Mouse (Mus musculus): ENCODE data around the gene Paics. TPM values are rescaled to one million over a fixed set of nuclear protein-coding genes. Genes with fewer than 3 reads are reported as not detected.
"Not testable (repeated sequence)": the region's sequence is repeated elsewhere in the genome, so short reads cannot be mapped to it uniquely, and the experiment has no call there.

Paics gene
- total and polyA plus RNA-seq, 3 experiments, result 78.3 to 158 (median 140) TPM

DNA sequence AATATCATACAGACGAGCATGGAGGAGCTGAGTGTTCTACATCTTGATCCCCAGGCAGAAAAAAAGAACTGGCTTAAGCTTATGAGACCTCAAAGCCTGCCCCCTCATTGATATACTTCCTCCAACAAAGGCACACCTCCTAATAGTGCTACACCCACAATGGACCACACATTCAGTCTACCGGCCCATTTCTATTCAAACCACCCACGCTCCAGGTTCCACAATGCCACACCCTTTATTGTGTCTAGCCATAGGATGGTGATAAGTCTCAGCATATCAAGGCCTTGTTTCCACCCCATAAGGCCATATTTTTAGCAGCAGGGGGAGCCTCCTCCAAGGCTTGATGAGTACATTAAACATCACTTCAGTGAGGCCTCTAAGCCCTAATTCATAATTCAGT lies 40.3 kb upstream of the Paics start:
- Histone ChIP-seq H3K27me3 (ENCODE audit: control insufficient read depth, insufficient read depth, low read length) (no peaks in the 10 kb centered on the region), H3K9ac (ENCODE audit: low read depth, low read length) (no peak overlapping the region), H3K36me3 (ENCODE audit: control insufficient read depth, insufficient read depth, low read length) (no peaks in the 10 kb centered on the region), H3K79me2 (replicated peaks; ENCODE audit: control insufficient read depth, insufficient read depth, low read length) (no peaks in the 10 kb centered on the region), H3K4me1 (ENCODE audit: control insufficient read depth, insufficient read depth, low read length) (peaks cover 3% of the 10 kb centered on the region; the same call in 1 of the 2 replicates), H3K27ac (no peak overlapping the region), H3K4me3 (no peak overlapping the region)
- intact Hi-C loops (cut with DNase I), result no loop called here
- DNase-seq, result no peak
- 73% methylated on average over 3 of the region's 3 CpGs for WGBS
- TF ChIP-seq EP300 (IDR thresholded peaks at IDR 0.05; ENCODE audit: insufficient read depth, low read depth, low read length) (no peak), CTCF (IDR thresholded peaks at IDR 0.05) (no peak), POLR2A (IDR thresholded peaks at IDR 0.05; ENCODE audit: insufficient read depth, low read depth, low read length) (no peak)

DNA sequence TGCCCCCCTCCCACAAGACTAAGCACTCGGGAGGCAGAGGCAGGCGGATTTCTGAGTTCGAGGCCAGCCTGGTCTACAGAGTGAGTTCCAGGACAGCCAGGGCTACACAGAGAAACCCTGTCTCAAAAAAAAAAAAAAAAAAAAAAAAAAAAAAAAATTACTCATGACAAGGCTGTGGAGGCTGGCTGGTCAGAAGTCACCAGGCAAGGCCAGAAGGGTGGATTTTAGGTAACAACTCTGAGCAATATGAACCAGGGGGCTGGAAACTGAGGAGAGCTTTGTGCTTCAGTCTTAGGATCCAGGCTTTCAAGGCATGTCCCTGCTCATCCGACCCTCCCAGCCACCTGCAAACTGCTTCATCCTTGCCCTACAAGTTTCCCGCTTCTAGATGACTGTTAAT lies 38.6 kb upstream of the Paics start:
- H3K27ac ChIP-seq; H3K27me3 ChIP-seq (ENCODE audit: control insufficient read depth, insufficient read depth, low read length); H3K9ac ChIP-seq (ENCODE audit: low read depth, low read length); H3K4me1 ChIP-seq (ENCODE audit: control insufficient read depth, insufficient read depth, low read length); intact Hi-C loops (cut with DNase I); H3K79me2 ChIP-seq (replicated peaks; ENCODE audit: control insufficient read depth, insufficient read depth, low read length); DNase-seq; H3K36me3 ChIP-seq (ENCODE audit: control insufficient read depth, insufficient read depth, low read length); H3K4me3 ChIP-seq: not testable (repeated sequence)
- WGBS, result 98% methylated on average over 5 of the region's 5 CpGs

DNA sequence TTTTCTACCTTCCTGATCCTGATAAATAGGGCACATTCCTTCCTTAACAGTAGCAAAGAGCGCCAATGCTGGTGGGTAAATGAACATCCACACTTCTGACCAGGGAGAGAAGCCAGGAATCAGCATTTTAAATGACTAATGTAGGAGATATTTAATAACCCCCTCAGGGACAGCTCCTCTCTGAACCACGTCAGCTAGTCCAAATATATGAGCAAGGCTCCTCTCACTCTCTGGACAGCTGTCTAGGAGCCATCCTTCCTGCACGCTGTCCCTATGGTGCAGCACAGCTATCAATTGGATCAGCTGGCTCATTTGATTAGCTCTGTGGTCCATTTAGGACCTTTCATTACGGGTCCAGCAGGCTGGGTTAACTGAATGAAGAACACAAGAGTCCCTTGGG lies 28.3 kb upstream of the Paics start:
- H3K27me3 ChIP-seq (ENCODE audit: control insufficient read depth, insufficient read depth, low read length), result no peaks in the 10 kb centered on the region
- H3K36me3 ChIP-seq (ENCODE audit: control insufficient read depth, insufficient read depth, low read length), result peaks cover 2% of the 10 kb centered on the region; the same call in 1 of the 2 replicates
- peaks cover 3% of the 10 kb centered on the region; the same call in 1 of the 2 replicates for H3K4me1 ChIP-seq (ENCODE audit: control insufficient read depth, insufficient read depth, low read length)
- no peaks in the 10 kb centered on the region for H3K79me2 ChIP-seq (replicated peaks; ENCODE audit: control insufficient read depth, insufficient read depth, low read length)
- no peak overlapping the region for H3K4me3 ChIP-seq
- DNase-seq, result no peak
- TF ChIP-seq CTCF (IDR thresholded peaks at IDR 0.05) (no peak), EP300 (IDR thresholded peaks at IDR 0.05; ENCODE audit: insufficient read depth, low read depth, low read length) (no peak), POLR2A (IDR thresholded peaks at IDR 0.05; ENCODE audit: insufficient read depth, low read depth, low read length) (no peak)
- intact Hi-C loops (cut with DNase I), result loop anchor here (1.0 kb wide), 1 partner anchor 23 kb away; no protein-coding TSS in a partner anchor
- no peak overlapping the region for H3K9ac ChIP-seq (ENCODE audit: low read depth, low read length)
- H3K27ac ChIP-seq, result no peak overlapping the region
- 81% methylated on average over 4 of the region's 4 CpGs for WGBS

DNA sequence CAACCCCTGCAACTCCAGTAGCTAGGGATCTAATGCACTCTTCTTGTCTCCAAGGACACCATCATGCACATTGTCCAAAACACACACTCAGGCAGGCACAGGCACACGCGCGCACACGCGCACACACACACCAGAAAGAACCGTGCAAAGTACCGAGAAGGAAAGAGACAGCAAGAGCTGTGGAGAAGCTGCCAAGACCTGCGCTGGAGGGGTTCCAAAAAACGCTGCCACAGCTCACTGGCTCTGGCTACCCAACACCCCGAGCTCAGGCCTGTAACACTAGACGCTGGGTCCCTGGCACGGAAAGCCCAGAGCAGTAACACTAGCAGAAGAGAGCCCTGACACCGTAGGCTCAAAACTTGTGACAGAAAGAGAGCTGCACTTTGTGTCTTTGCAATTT lies 27.7 kb upstream of the Paics start:
- peak; percentile 67 to 82 for DNase-seq
- Histone ChIP-seq H3K27ac (peak overlapping the region; percentile 61), H3K36me3 (ENCODE audit: control insufficient read depth, insufficient read depth, low read length) (peaks cover 2% of the 10 kb centered on the region; the same call in 1 of the 2 replicates), H3K79me2 (replicated peaks; ENCODE audit: control insufficient read depth, insufficient read depth, low read length) (no peaks in the 10 kb centered on the region), H3K4me1 (ENCODE audit: control insufficient read depth, insufficient read depth, low read length) (peaks cover 3% of the 10 kb centered on the region), H3K9ac (ENCODE audit: low read depth, low read length) (no peak overlapping the region), H3K27me3 (ENCODE audit: control insufficient read depth, insufficient read depth, low read length) (no peaks in the 10 kb centered on the region), H3K4me3 (no peak overlapping the region)
- TF ChIP-seq EP300 (IDR thresholded peaks at IDR 0.05; ENCODE audit: insufficient read depth, low read depth, low read length), result no peak
- TF ChIP-seq CTCF (IDR thresholded peaks at IDR 0.05), result no peak
- no peak for TF ChIP-seq POLR2A (IDR thresholded peaks at IDR 0.05; ENCODE audit: insufficient read depth, low read depth, low read length)
- intact Hi-C loops (cut with DNase I), result loop anchor here (1.0 kb wide), 1 partner anchor 23 kb away; no protein-coding TSS in a partner anchor
- 56% methylated on average over 13 of the region's 13 CpGs for WGBS

DNA sequence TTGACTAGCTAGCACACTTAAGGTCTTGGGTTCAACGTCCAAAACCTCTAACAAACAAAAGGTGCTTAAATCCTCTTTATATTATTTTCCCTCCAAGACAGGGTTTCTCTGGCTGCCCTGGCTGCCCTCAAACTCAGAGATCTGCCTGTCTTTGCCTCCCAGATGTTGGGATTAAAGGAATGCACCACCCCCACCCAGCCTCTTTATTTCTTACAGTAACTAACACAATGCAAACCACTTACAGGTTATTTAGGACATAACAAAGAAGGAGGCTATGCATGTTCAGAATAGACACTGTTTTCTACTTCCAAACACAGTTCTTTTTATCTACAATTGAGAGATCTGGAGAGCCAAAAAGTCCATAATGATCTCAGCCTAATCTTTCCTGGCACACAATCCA lies 26.8 kb upstream of the Paics start:
- H3K4me1 ChIP-seq (ENCODE audit: control insufficient read depth, insufficient read depth, low read length), result peaks cover 5% of the 10 kb centered on the region
- no peak overlapping the region for H3K4me3 ChIP-seq
- intact Hi-C loops (cut with DNase I), result no loop called here
- TF ChIP-seq EP300 (IDR thresholded peaks at IDR 0.05; ENCODE audit: insufficient read depth, low read depth, low read length), result no peak
- TF ChIP-seq POLR2A (IDR thresholded peaks at IDR 0.05; ENCODE audit: insufficient read depth, low read depth, low read length), result no peak
- no peak for TF ChIP-seq CTCF (IDR thresholded peaks at IDR 0.05)
- WGBS, result 82% methylated on average over 1 of the region's 1 CpGs
- H3K27me3 ChIP-seq (ENCODE audit: control insufficient read depth, insufficient read depth, low read length), result no peaks in the 10 kb centered on the region
- no peak for DNase-seq
- H3K9ac ChIP-seq (ENCODE audit: low read depth, low read length), result no peak overlapping the region
- peaks cover 2% of the 10 kb centered on the region; the same call in 1 of the 2 replicates for H3K36me3 ChIP-seq (ENCODE audit: control insufficient read depth, insufficient read depth, low read length)
- no peak overlapping the region for H3K27ac ChIP-seq
- no peaks in the 10 kb centered on the region for H3K79me2 ChIP-seq (replicated peaks; ENCODE audit: control insufficient read depth, insufficient read depth, low read length)

DNA sequence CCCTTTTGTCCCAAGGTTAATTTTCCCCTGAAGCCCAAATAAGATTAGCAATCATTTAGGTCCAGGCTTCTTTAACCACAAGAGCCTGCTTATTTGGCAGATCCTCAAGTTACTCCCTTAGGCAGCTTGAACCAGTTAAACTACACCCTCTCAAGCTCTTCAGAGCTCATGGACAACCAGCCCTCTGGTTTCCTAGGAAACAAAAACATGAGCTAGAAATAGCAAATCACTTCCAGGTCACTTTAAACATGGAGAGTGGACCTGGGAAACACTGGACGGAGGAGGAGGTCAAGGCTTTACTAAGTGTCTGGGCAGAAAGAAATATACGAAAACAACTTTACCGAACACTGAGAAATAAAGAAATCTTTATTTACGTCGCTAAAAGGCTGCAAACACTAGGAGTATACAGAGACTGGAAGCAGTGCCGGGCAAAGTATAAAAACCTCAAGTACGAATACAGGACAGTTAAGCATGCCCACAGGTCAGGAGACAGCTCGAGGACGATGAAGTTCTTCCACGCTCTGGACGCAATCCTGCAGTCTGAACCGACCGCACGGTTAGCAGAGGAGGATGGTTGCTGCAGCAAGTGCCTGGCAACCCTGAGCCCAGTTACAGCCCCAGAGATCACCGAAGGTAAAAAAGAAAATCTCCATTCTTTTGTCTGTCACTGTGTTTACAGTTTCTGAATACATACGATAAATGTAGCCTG lies 22.8 kb upstream of the Paics start:
- Histone ChIP-seq H3K36me3 (ENCODE audit: control insufficient read depth, insufficient read depth, low read length) (peaks cover 2% of the 10 kb centered on the region; the same call in 1 of the 2 replicates), H3K27me3 (ENCODE audit: control insufficient read depth, insufficient read depth, low read length) (no peaks in the 10 kb centered on the region), H3K4me1 (ENCODE audit: control insufficient read depth, insufficient read depth, low read length) (peaks cover 9% of the 10 kb centered on the region), H3K79me2 (replicated peaks; ENCODE audit: control insufficient read depth, insufficient read depth, low read length) (no peaks in the 10 kb centered on the region), H3K27ac (peak overlapping the region; percentile 74), H3K9ac (ENCODE audit: low read depth, low read length) (peak overlapping the region; percentile 28), H3K4me3 (peak overlapping the region; percentile 49)
- TF ChIP-seq POLR2A (IDR thresholded peaks at IDR 0.05; ENCODE audit: insufficient read depth, low read depth, low read length) (peak; percentile 45; the same call in 1 of the 2 replicates), EP300 (IDR thresholded peaks at IDR 0.05; ENCODE audit: insufficient read depth, low read depth, low read length) (no peak)
- DNase-seq, result peak in 1 of 2 experiments; percentile 34
- 35% methylated on average over 16 of the region's 16 CpGs for WGBS
- intact Hi-C loops (cut with DNase I), result no loop called here

All from heart, adult 2 months (tissue).